In genomic region chr1:92079982-92080537, GRCm38 (mm10) we compare ENCODE assay signal across 11 mouse cellular contexts.
A peak's percentile ranks its signal among the peaks of the same experiment; 100 is the strongest.
DNase-seq lines count a peak whose midpoint lies in the region; ATAC-seq lines count a peak whose summit lies in the region.
"Had no signal": no experiment of that assay in that cellular context is flagged by ENCODE, and none has a peak within 500 bp of the region (broad histone marks: within the 10 kb centered on the region; RNA-seq: fewer than 3 reads in every experiment).

No protein-coding gene starts in this region.

- H3K9me3 ChIP-seq in limb, embryonic 10.5 days (replicated peaks), result no peaks in the 10 kb centered on the region
- H3K9me3 ChIP-seq in midbrain, embryonic 14.5 days (ENCODE audit: control insufficient read depth, low read length), result no peaks in the 10 kb centered on the region
- H3K9me3 ChIP-seq: embryonic facial prominence, embryonic 13.5 days; heart, embryonic 10.5 days; midbrain, embryonic 15.5 days had no signal

- H3K36me3 ChIP-seq in limb, embryonic 10.5 days, result no peaks in the 10 kb centered on the region
- H3K36me3 ChIP-seq in midbrain, embryonic 14.5 days (ENCODE audit: control insufficient read depth, insufficient read depth, low read length), result no peaks in the 10 kb centered on the region
- H3K36me3 ChIP-seq: embryonic facial prominence, embryonic 13.5 days; heart, embryonic 10.5 days; midbrain, embryonic 15.5 days had no signal

- WGBS in limb, embryonic 10.5 days, result 72% methylated on average over 11 of the region's 11 CpGs
- 94% methylated on average over 11 of the region's 11 CpGs for WGBS in midbrain, embryonic 14.5 days

- peak overlapping the region; percentile 42; the same call in 1 of the 2 replicates for H3K27ac ChIP-seq in limb, embryonic 10.5 days
- no peak overlapping the region for H3K27ac ChIP-seq in midbrain, embryonic 14.5 days (replicated peaks; ENCODE audit: low read depth, low read length)
- H3K27ac ChIP-seq: embryonic facial prominence, embryonic 13.5 days; heart, embryonic 10.5 days; midbrain, embryonic 15.5 days had no signal

- H3K4me1 ChIP-seq in limb, embryonic 10.5 days, result peaks cover 60% of the 10 kb centered on the region
- H3K4me1 ChIP-seq in midbrain, embryonic 14.5 days (ENCODE audit: control insufficient read depth, insufficient read depth, low read length), result no peaks in the 10 kb centered on the region; the same call in 1 of the 2 replicates
- H3K4me1 ChIP-seq: midbrain, embryonic 15.5 days had no signal

- ATAC-seq in neutrophil, adult 5-6 weeks (ENCODE audit: extremely low read depth, insufficient number of reproducible peaks, low FRiP score, poor library complexity, severe bottlenecking), result peak; percentile 62; the same call in 1 of the 2 replicates
- ATAC-seq in midbrain, embryonic 14.5 days (ENCODE audit: low FRiP score, low TSS enrichment), result no peak
- ATAC-seq: midbrain, embryonic 15.5 days had no signal

- no peaks in the 10 kb centered on the region for H3K27me3 ChIP-seq in limb, embryonic 10.5 days (ENCODE audit: low read depth, poor library complexity, severe bottlenecking)
- no peaks in the 10 kb centered on the region for H3K27me3 ChIP-seq in midbrain, embryonic 14.5 days (ENCODE audit: control insufficient read depth, insufficient read depth, low read length)
- H3K27me3 ChIP-seq: embryonic facial prominence, embryonic 13.5 days; midbrain, embryonic 15.5 days had no signal

- DNase-seq in B cell, adult 2 months, result peak; percentile 63 to 66
- DNase-seq in CD8-positive naive resting alpha-beta T cell, adult 2 months (ENCODE audit: low read depth in 2 of 2, low spot score in 2 of 2), result peak; percentile 77 to 87
- DNase-seq in limb, embryonic 10.5 days (ENCODE audit: low spot score), result no peak
- DNase-seq in layer of hippocampus, adult 9-11 months, result no peak
- no peak for DNase-seq in midbrain, embryonic 14.5 days
- no peak for DNase-seq in gastrocnemius, adult 18-20 months (ENCODE audit: low spot score)
- DNase-seq: adrenal gland, postnatal 14 days had no signal

- H3K4me2 ChIP-seq in midbrain, embryonic 14.5 days (ENCODE audit: low read length), result no peak overlapping the region
- H3K4me2 ChIP-seq: embryonic facial prominence, embryonic 13.5 days; midbrain, embryonic 15.5 days had no signal

- no peak overlapping the region for H3K4me3 ChIP-seq in limb, embryonic 10.5 days
- H3K4me3 ChIP-seq in midbrain, embryonic 14.5 days (replicated peaks; ENCODE audit: low read depth, low read length), result no peak overlapping the region
- H3K4me3 ChIP-seq: embryonic facial prominence, embryonic 13.5 days; heart, embryonic 10.5 days; midbrain, embryonic 15.5 days had no signal

- H3K9ac ChIP-seq in midbrain, embryonic 14.5 days (replicated peaks; ENCODE audit: low read length), result no peak overlapping the region
- H3K9ac ChIP-seq: embryonic facial prominence, embryonic 13.5 days; midbrain, embryonic 15.5 days had no signal

Comparison
In these comparisons a context has a peak if more than half of its experiments do, and no peak if none do; other contexts are left out.
1. DNase-seq: peak in B cell, adult 2 months (2 of 2) and CD8-positive naive resting alpha-beta T cell, adult 2 months (2 of 2); none in limb, embryonic 10.5 days (single experiment), layer of hippocampus, adult 9-11 months (single experiment), midbrain, embryonic 14.5 days (single experiment) and gastrocnemius, adult 18-20 months (single experiment).